Comparison of ENCODE assay signal across 8 mouse cellular contexts in the genomic region with DNA sequence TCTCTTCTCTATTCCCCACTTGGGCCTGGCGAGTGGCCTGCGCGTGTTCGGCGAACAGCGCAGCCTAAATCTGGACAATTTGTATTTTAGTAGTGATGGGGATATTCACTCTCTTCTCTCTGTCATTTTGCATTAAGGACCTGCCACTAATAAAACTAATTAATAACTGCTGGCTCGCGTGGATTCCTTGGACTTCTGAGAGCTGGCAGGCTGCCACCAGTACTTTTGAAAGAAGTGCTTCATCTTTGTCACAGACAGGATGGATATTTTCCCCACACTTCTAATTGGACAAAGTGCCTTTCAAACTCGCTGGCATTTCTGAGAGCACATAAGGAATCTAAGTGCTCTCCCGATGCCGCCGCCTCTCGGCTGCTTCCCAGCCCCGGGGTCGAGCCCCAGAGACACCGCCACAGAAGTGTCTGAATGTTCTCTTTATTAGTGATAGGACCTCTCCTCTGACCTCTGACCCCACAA. TPM values are rescaled to one million over a fixed set of nuclear protein-coding genes. Genes with fewer than 3 reads are reported as not detected.
A peak's percentile ranks its signal among the peaks of the same experiment; 100 is the strongest.
DNase-seq lines count a peak whose midpoint lies in the region; ATAC-seq and TF ChIP-seq lines count a peak whose summit lies in the region.

No protein-coding gene starts in this region.

- H3K9ac ChIP-seq in heart, embryonic 11.5 days (ENCODE audit: low read depth, low read length), result no peak overlapping the region
- no peak overlapping the region for H3K9ac ChIP-seq in hindbrain, embryonic 12.5 days
- H3K9ac ChIP-seq in lung, embryonic 16.5 days (ENCODE audit: low read length), result no peak overlapping the region
- no peak overlapping the region for H3K9ac ChIP-seq in liver, embryonic 12.5 days

- WGBS in heart, embryonic 11.5 days (ENCODE audit: insufficient replicate concordance), result 47% methylated on average over 16 of the region's 16 CpGs
- WGBS in hindbrain, embryonic 12.5 days, result 41% methylated on average over 16 of the region's 16 CpGs
- WGBS in lung, embryonic 16.5 days, result 19% methylated on average over 16 of the region's 16 CpGs
- WGBS in liver, embryonic 12.5 days (ENCODE audit: insufficient replicate concordance), result 77% methylated on average over 16 of the region's 16 CpGs

- ATAC-seq in heart, embryonic 11.5 days (replicated peaks; ENCODE audit: insufficient number of reproducible peaks, low FRiP score, low TSS enrichment), result no peak
- no peak for ATAC-seq in hindbrain, embryonic 12.5 days (ENCODE audit: low FRiP score)
- peak; percentile 63 for ATAC-seq in lung, embryonic 16.5 days (ENCODE audit: low read depth)
- no peak for ATAC-seq in liver, embryonic 12.5 days

- no peak overlapping the region for H3K4me3 ChIP-seq in heart, embryonic 11.5 days (ENCODE audit: low read depth, low read length)
- H3K4me3 ChIP-seq in brown adipose tissue, adult 24 weeks (ENCODE audit: insufficient read depth, low read depth, low read length), result peak overlapping the region; percentile 26; the same call in 1 of the 2 replicates
- no peak overlapping the region for H3K4me3 ChIP-seq in hindbrain, embryonic 12.5 days
- no peak overlapping the region for H3K4me3 ChIP-seq in lung, embryonic 16.5 days (ENCODE audit: low read length)
- H3K4me3 ChIP-seq in left cerebral cortex, adult 2 months, result no peak overlapping the region
- H3K4me3 ChIP-seq in liver, embryonic 12.5 days, result no peak overlapping the region

- DNase-seq in heart, adult 8-10 months (ENCODE audit: low spot score), result no peak
- no peak for DNase-seq in urinary bladder, postnatal 10 days (ENCODE audit: low spot score)
- no peak for DNase-seq in left cerebral cortex, adult 2 months (ENCODE audit: extremely low spot score in 1 of 2, low spot score in 2 of 2)

- 0 out of 2 replicates have a peak overlapping the region, but pooled peaks have one; percentile 2 for H3K4me2 ChIP-seq in heart, embryonic 11.5 days
- H3K4me2 ChIP-seq in hindbrain, embryonic 12.5 days (replicated peaks), result no peak overlapping the region
- no peak overlapping the region for H3K4me2 ChIP-seq in lung, embryonic 16.5 days (ENCODE audit: low read depth, low read length)
- no peak overlapping the region for H3K4me2 ChIP-seq in liver, embryonic 12.5 days

- peaks cover 12% of the 10 kb centered on the region for H3K4me1 ChIP-seq in heart, embryonic 11.5 days (ENCODE audit: control insufficient read depth, insufficient read depth, low read length)
- peaks cover 10% of the 10 kb centered on the region for H3K4me1 ChIP-seq in brown adipose tissue, adult 24 weeks (ENCODE audit: control insufficient read depth, insufficient read depth, insufficient read length, low read length)
- peaks cover 14% of the 10 kb centered on the region for H3K4me1 ChIP-seq in hindbrain, embryonic 12.5 days
- H3K4me1 ChIP-seq in lung, embryonic 16.5 days (replicated peaks; ENCODE audit: control insufficient read depth, insufficient read depth, low read length), result peaks cover 24% of the 10 kb centered on the region
- H3K4me1 ChIP-seq in liver, embryonic 12.5 days, result no peaks in the 10 kb centered on the region

- peaks cover 7% of the 10 kb centered on the region for H3K27me3 ChIP-seq in heart, embryonic 11.5 days (ENCODE audit: control insufficient read depth, insufficient read depth, low read length)
- no peaks in the 10 kb centered on the region for H3K27me3 ChIP-seq in hindbrain, embryonic 12.5 days
- H3K27me3 ChIP-seq in lung, embryonic 16.5 days (ENCODE audit: control insufficient read depth, insufficient read depth, low read depth, low read length), result no peaks in the 10 kb centered on the region
- no peaks in the 10 kb centered on the region for H3K27me3 ChIP-seq in liver, embryonic 12.5 days (replicated peaks)

- H3K27ac ChIP-seq in heart, embryonic 11.5 days (ENCODE audit: low read depth, low read length), result no peak overlapping the region
- H3K27ac ChIP-seq in brown adipose tissue, adult 24 weeks (replicated peaks; ENCODE audit: low read depth, low read length), result peak overlapping the region; percentile 41
- H3K27ac ChIP-seq in hindbrain, embryonic 12.5 days, result peak overlapping the region; percentile 1; the same call in 1 of the 2 replicates
- peak overlapping the region; percentile 18; the same call in 1 of the 2 replicates for H3K27ac ChIP-seq in lung, embryonic 16.5 days (ENCODE audit: low read length)
- H3K27ac ChIP-seq in left cerebral cortex, adult 2 months, result no peak overlapping the region
- H3K27ac ChIP-seq in liver, embryonic 12.5 days, result no peak overlapping the region

- no peaks in the 10 kb centered on the region for H3K36me3 ChIP-seq in heart, embryonic 11.5 days (ENCODE audit: control insufficient read depth, insufficient read depth, low read length)
- no peaks in the 10 kb centered on the region for H3K36me3 ChIP-seq in hindbrain, embryonic 12.5 days
- H3K36me3 ChIP-seq in lung, embryonic 16.5 days (ENCODE audit: control insufficient read depth, insufficient read depth, low read length), result no peaks in the 10 kb centered on the region
- H3K36me3 ChIP-seq in liver, embryonic 12.5 days, result no peaks in the 10 kb centered on the region

- no peak for TF ChIP-seq CTCF in left cerebral cortex, adult 2 months (IDR thresholded peaks at IDR 0.05)

- intact Hi-C loops in left cerebral cortex, adult 2 months (cut with DNase I), result no loop called here

- H3K9me3 ChIP-seq in heart, embryonic 11.5 days (replicated peaks; ENCODE audit: control insufficient read depth, low read length), result no peaks in the 10 kb centered on the region
- H3K9me3 ChIP-seq in hindbrain, embryonic 12.5 days (replicated peaks), result no peaks in the 10 kb centered on the region
- no peaks in the 10 kb centered on the region for H3K9me3 ChIP-seq in lung, embryonic 16.5 days (ENCODE audit: control insufficient read depth, low read length)
- no peaks in the 10 kb centered on the region for H3K9me3 ChIP-seq in liver, embryonic 12.5 days (replicated peaks)

RNA-seq across cellular contexts. Expression of a gene that starts 41.9 kb away (rescaled TPM):
- 5.9 and 6.5 TPM in 2 replicates for polyA plus RNA-seq in heart, embryonic 11.5 days (2014; fragmentation: Nextera tagmentation; extraction: Ambion mirVana)
- total RNA-seq in heart, adult 8-10 months (2022), result 10 to 100 TPM; 24.7 to 30.8 (median 25.9) TPM
- polyA plus RNA-seq in brown adipose tissue, adult 24 weeks (2012; ENCODE audit: insufficient read depth, insufficient read length, missing spikeins), result 6.7 and 10.7 TPM in 2 replicates
- polyA plus RNA-seq in hindbrain, embryonic 12.5 days (2016; fragmentation: Nextera tagmentation; extraction: Ambion mirVana), result 7.6 and 7.8 TPM in 2 replicates
- polyA plus RNA-seq in lung, embryonic 16.5 days (2015; fragmentation: Nextera tagmentation; extraction: Ambion mirVana), result 8.4 and 9.1 TPM in 2 replicates
- 10 to 100 TPM; 78.4 to 79.1 TPM for total RNA-seq in left cerebral cortex, adult 2 months (2021)
- 2.4 and 2.7 TPM in 2 replicates for polyA plus RNA-seq in liver, embryonic 12.5 days (2016; fragmentation: Nextera tagmentation; extraction: Ambion mirVana)

Comparison
In these comparisons a context has a peak if more than half of its experiments do, and no peak if none do; other contexts are left out.
1. H3K27ac ChIP-seq: peak in brown adipose tissue, adult 24 weeks (single experiment), hindbrain, embryonic 12.5 days (single experiment) and lung, embryonic 16.5 days (single experiment); none in heart, embryonic 11.5 days (single experiment), left cerebral cortex, adult 2 months (single experiment) and liver, embryonic 12.5 days (single experiment).